Mouse (Mus musculus): ENCODE results near the gene Ell3. TPM values are rescaled to one million over a fixed set of nuclear protein-coding genes. Genes with fewer than 3 reads are reported as not detected.
A peak's percentile ranks its signal among the peaks of the same experiment; 100 is the strongest.

Gene Ell3
- total and polyA plus RNA-seq, 3 experiments: 0.02 TPM; not detected in 2

DNA sequence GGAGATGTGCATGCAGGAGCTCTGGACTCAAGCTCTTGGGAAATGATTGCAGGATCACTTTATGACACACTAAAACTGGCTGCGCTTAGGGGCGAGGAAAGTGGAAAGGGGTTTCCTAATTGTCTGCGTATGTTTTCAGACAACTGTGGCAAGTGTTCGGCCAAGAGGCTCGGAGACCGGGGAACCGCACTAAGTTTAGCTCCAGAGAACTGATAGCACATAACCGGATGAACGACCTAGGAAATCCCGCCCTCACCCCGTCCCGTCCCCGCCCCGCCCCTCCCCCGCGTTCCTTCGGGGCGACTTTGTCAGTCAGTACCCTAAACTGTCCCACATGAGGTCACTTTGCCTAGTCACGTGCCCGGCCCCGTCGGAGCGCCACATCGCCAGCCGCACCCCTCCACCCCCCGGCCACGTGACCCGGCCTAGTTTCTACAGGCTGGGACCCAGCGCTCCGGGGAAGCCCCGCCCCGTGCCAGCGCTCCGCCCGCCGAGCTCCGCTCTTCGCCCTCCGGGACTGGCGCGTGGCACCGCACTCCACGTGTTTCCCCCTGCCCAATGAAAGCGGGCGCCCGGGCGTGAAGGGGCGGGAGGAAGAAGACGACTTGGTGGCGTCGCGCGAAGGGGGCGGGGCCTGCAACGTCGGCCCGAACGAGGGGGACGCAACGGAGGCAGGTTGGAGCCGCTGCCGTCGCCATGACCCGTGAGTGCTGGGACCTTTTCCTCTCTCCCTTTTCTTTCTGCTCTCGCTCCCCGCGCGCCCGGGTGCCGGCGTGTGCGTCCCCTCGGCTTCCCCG is 4.9 kb upstream of the Ell3 start, which contains the start of gene Serf2:
Gene Serf2, plus strand, starts transcription at position 457 of the 797 bp plus-strand sequence.
- TF ChIP-seq CTCF (IDR thresholded peaks at IDR 0.05; ENCODE audit: low read depth, low read length): no peak
- no peak for TF ChIP-seq TAL1 (conservative IDR thresholded peaks at IDR 0.05; ENCODE audit: low read depth, low read length)
- no peak for TF ChIP-seq GATA2 (IDR thresholded peaks at IDR 0.05; ENCODE audit: borderline replicate concordance, low read depth, low read length)
- no peak for TF ChIP-seq POLR2AphosphoS5 (IDR thresholded peaks at IDR 0.05; ENCODE audit: insufficient replicate concordance, low read depth, low read length)
- TF ChIP-seq GATA1 (IDR thresholded peaks at IDR 0.05; ENCODE audit: borderline replicate concordance, low read length): no peak
- H3K36me3 ChIP-seq (replicated peaks): peaks cover 37% of the 10 kb centered on the region
- no peaks in the 10 kb centered on the region for H3K27me3 ChIP-seq (ENCODE audit: insufficient read depth, low read length)
- ATAC-seq (ENCODE audit: extremely low read depth, insufficient number of reproducible peaks, low FRiP score, poor library complexity, severe bottlenecking): peak; percentile 91
- DNase-seq (ENCODE audit: low spot score): peak; percentile 96
- H3K4me1 ChIP-seq (ENCODE audit: insufficient read depth, low read depth, low read length): peaks cover 68% of the 10 kb centered on the region
- H3K4me3 ChIP-seq (ENCODE audit: low read depth, low read length): peak within 1 kb of the TSS; percentile 91
- H3K9me3 ChIP-seq (replicated peaks): no peaks in the 10 kb centered on the region

DNA sequence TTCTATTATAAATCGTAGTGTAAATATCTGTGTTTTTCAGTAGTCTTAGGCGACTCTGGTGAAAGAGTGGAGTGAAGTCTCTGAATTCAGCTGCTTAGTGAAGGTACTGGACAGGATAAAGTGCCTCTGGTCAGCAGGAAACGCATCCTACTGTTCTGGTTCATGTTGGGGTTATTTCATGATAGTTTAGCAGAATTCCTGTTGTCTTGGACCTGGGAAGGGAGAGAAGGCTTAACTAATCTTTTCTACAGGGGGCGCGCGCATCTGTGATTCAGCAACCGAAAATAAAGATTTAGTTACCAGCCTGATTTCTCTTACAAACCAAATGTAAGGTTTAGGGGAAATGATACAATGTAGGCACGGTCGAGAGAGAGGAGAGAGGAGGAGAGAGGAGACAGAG is 4.1 kb upstream of the Ell3 start:
- no peak for ATAC-seq (ENCODE audit: extremely low read depth, insufficient number of reproducible peaks, low FRiP score, poor library complexity, severe bottlenecking)
- TF ChIP-seq TAL1 (conservative IDR thresholded peaks at IDR 0.05; ENCODE audit: low read depth, low read length): no peak
- TF ChIP-seq CTCF (IDR thresholded peaks at IDR 0.05; ENCODE audit: low read depth, low read length): no peak
- no peak for TF ChIP-seq GATA2 (IDR thresholded peaks at IDR 0.05; ENCODE audit: borderline replicate concordance, low read depth, low read length)
- no peak for TF ChIP-seq GATA1 (IDR thresholded peaks at IDR 0.05; ENCODE audit: borderline replicate concordance, low read length)
- no peak for TF ChIP-seq POLR2AphosphoS5 (IDR thresholded peaks at IDR 0.05; ENCODE audit: insufficient replicate concordance, low read depth, low read length)
- Histone ChIP-seq H3K9me3 (replicated peaks) (no peaks in the 10 kb centered on the region), H3K4me3 (ENCODE audit: low read depth, low read length) (peak overlapping the region; percentile 91), H3K27me3 (ENCODE audit: insufficient read depth, low read length) (no peaks in the 10 kb centered on the region), H3K36me3 (replicated peaks) (peaks cover 29% of the 10 kb centered on the region), H3K4me1 (ENCODE audit: insufficient read depth, low read depth, low read length) (peaks cover 65% of the 10 kb centered on the region)
- DNase-seq (ENCODE audit: low spot score): no peak

DNA sequence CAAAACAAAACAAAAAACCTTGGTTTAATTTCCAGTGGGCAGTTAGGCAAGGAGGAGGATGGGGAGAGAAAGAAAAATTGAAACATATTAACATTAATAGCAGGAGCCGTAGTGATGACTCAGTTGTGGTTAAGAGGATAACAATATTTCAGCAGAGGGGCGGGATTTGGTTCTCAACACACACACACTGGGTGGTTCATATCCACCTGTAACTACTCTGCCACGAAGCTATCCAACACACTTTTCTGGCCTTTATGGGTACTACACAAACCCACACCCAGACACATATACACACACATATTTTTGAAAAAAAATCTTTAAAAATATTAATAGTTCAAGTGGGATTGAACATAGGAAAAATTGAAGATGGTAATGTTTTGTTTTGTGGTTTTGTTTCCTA is 2.9 kb upstream of the Ell3 start:
- H3K27me3 ChIP-seq (ENCODE audit: insufficient read depth, low read length): no peaks in the 10 kb centered on the region
- no peaks in the 10 kb centered on the region for H3K9me3 ChIP-seq (replicated peaks)
- TF ChIP-seq TAL1 (conservative IDR thresholded peaks at IDR 0.05; ENCODE audit: low read depth, low read length) (no peak), CTCF (IDR thresholded peaks at IDR 0.05; ENCODE audit: low read depth, low read length) (no peak), POLR2AphosphoS5 (IDR thresholded peaks at IDR 0.05; ENCODE audit: insufficient replicate concordance, low read depth, low read length) (no peak), GATA2 (IDR thresholded peaks at IDR 0.05; ENCODE audit: borderline replicate concordance, low read depth, low read length) (no peak), GATA1 (IDR thresholded peaks at IDR 0.05; ENCODE audit: borderline replicate concordance, low read length) (no peak)
- H3K36me3 ChIP-seq (replicated peaks): peaks cover 18% of the 10 kb centered on the region
- DNase-seq (ENCODE audit: low spot score): no peak
- no peak for ATAC-seq (ENCODE audit: extremely low read depth, insufficient number of reproducible peaks, low FRiP score, poor library complexity, severe bottlenecking)
- H3K4me1 ChIP-seq (ENCODE audit: insufficient read depth, low read depth, low read length): peaks cover 69% of the 10 kb centered on the region
- no peak overlapping the region for H3K4me3 ChIP-seq (ENCODE audit: low read depth, low read length)

DNA sequence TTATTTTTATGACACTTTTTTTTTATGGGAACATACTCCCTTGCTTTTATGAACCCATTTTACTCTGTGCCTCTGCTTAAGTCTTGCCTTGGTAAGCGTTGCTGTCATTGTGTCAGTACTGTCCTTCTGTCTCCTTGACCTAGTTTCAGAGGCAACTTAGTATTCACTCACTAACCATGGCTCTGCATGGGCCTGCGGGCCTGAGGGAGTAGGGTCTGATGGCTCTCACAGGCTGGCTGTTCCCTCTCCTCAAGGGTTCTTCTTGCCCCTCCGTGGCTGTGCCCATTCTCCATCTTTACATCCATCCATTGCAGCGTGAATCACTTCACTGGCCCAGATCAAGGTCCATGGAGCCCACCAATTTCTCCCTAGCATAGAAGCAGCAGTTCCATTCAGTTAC is 2.4 kb upstream of the Ell3 start:
- ATAC-seq (ENCODE audit: extremely low read depth, insufficient number of reproducible peaks, low FRiP score, poor library complexity, severe bottlenecking) (no peak), DNase-seq (ENCODE audit: low spot score) (no peak)
- Histone ChIP-seq H3K27me3 (ENCODE audit: insufficient read depth, low read length) (0 out of 2 replicates have a peak, but pooled peaks cover 2% of the 10 kb centered on the region), H3K9me3 (replicated peaks) (no peaks in the 10 kb centered on the region), H3K4me3 (ENCODE audit: low read depth, low read length) (no peak overlapping the region; the same call in 1 of the 2 replicates), H3K4me1 (ENCODE audit: insufficient read depth, low read depth, low read length) (peaks cover 70% of the 10 kb centered on the region), H3K36me3 (replicated peaks) (peaks cover 17% of the 10 kb centered on the region)
- TF ChIP-seq POLR2AphosphoS5 (IDR thresholded peaks at IDR 0.05; ENCODE audit: insufficient replicate concordance, low read depth, low read length) (no peak), TAL1 (conservative IDR thresholded peaks at IDR 0.05; ENCODE audit: low read depth, low read length) (no peak), GATA2 (IDR thresholded peaks at IDR 0.05; ENCODE audit: borderline replicate concordance, low read depth, low read length) (no peak), GATA1 (IDR thresholded peaks at IDR 0.05; ENCODE audit: borderline replicate concordance, low read length) (no peak)

DNA sequence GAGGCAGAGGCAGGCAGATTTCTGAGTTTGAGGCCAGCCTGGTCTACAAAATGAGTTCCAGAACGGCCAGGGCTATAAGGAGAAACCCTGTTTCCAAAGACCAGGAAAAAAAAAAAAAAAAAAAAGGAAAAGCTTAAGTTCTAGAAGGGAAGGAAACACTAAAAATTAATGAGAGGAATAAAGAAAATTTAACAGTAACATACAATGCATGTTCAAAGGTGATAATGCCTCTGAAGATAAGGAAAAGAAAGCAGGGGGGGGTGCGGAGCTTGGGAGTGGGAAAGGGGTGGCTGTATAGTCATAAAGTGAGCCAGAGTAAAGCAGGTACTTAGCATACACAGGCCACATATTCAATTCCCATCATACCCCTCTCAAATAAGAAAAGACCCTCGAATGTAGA is 1.0 kb upstream of the Ell3 start:
- DNase-seq (ENCODE audit: low spot score): no peak
- Histone ChIP-seq H3K9me3 (replicated peaks) (no peaks in the 10 kb centered on the region), H3K4me3 (ENCODE audit: low read depth, low read length) (no peak overlapping the region), H3K4me1 (ENCODE audit: insufficient read depth, low read depth, low read length) (peaks cover 58% of the 10 kb centered on the region), H3K27me3 (ENCODE audit: insufficient read depth, low read length) (0 out of 2 replicates have a peak, but pooled peaks cover 2% of the 10 kb centered on the region), H3K36me3 (replicated peaks) (peaks cover 16% of the 10 kb centered on the region)
- ATAC-seq (ENCODE audit: extremely low read depth, insufficient number of reproducible peaks, low FRiP score, poor library complexity, severe bottlenecking): no peak
- TF ChIP-seq CTCF (IDR thresholded peaks at IDR 0.05; ENCODE audit: low read depth, low read length) (no peak), POLR2AphosphoS5 (IDR thresholded peaks at IDR 0.05; ENCODE audit: insufficient replicate concordance, low read depth, low read length) (no peak)

DNA sequence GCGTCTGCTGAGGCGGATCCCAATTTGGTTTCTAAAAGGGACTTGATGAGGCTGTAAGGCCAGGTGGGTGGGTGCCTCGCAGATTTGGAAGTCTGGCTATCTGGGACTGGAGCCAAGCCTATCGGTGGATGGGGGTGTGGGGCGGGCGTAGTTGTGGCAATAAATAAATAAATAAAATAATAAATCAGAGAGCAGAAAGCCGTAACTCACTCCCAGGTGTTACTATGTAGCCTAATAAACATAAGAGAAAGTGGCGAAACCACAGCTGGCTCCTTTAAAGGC is 1.1 kb downstream of the Ell3 start:
- ATAC-seq (ENCODE audit: extremely low read depth, insufficient number of reproducible peaks, low FRiP score, poor library complexity, severe bottlenecking) (no peak), DNase-seq (ENCODE audit: low spot score) (no peak)

More for the DNA sequence above, 1.1 kb downstream of the Ell3 start:
- H3K4me1 ChIP-seq (ENCODE audit: insufficient read depth, low read depth, low read length): peaks cover 50% of the 10 kb centered on the region
- H3K9me3 ChIP-seq (replicated peaks): no peaks in the 10 kb centered on the region
- TF ChIP-seq CTCF (IDR thresholded peaks at IDR 0.05; ENCODE audit: low read depth, low read length): no peak
- TF ChIP-seq POLR2AphosphoS5 (IDR thresholded peaks at IDR 0.05; ENCODE audit: insufficient replicate concordance, low read depth, low read length): no peak
- TF ChIP-seq GATA2 (IDR thresholded peaks at IDR 0.05; ENCODE audit: borderline replicate concordance, low read depth, low read length): no peak
- TF ChIP-seq GATA1 (IDR thresholded peaks at IDR 0.05; ENCODE audit: borderline replicate concordance, low read length): no peak
- TF ChIP-seq TAL1 (conservative IDR thresholded peaks at IDR 0.05; ENCODE audit: low read depth, low read length): no peak
- peaks cover 34% of the 10 kb centered on the region for H3K36me3 ChIP-seq (replicated peaks)
- H3K27me3 ChIP-seq (ENCODE audit: insufficient read depth, low read length): 0 out of 2 replicates have a peak, but pooled peaks cover 2% of the 10 kb centered on the region
- H3K4me3 ChIP-seq (ENCODE audit: low read depth, low read length): peak overlapping the region; percentile 74; the same call in 1 of the 2 replicates
